ENCODE assay signal across 16 mouse cellular contexts in the genomic region with DNA sequence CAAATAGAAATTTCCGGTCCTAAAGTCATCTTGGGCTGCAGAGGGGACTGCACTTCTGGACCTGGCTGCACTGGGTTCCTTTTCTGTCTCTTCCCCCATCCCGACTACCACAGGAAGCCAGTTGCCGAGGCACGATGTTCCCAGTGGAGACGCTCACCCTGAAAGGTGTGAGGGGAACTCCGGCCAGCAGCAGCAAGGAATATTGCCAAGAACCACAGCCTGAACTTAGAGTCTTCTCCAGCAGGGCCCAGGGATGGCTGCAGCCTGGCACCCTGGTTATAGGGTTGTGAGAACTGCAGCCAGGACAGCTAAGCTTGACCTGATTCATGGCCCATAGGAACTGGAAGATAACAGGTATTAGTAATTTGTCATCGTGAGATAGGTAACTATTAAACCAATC.
DNase-seq lines count a peak whose midpoint lies in the region; ATAC-seq and TF ChIP-seq lines count a peak whose summit lies in the region.
"Had no signal": no experiment of that assay in that cellular context is flagged by ENCODE, and none has a peak within 500 bp of the region (broad histone marks: within the 10 kb centered on the region; RNA-seq: fewer than 3 reads in every experiment).

No protein-coding gene starts in this region.

- DNase-seq in kidney, adult 2 months, result peak; percentile 48
- no peak for DNase-seq in kidney, postnatal 10 days
- DNase-seq in lung, postnatal 10 days, result peak; percentile 47
- no peak for DNase-seq in lung, adult 18-20 months
- DNase-seq in heart, postnatal 14 days, result peak; percentile 35 to 37
- peak; percentile 7 for DNase-seq in skeletal muscle tissue, adult 2 months (ENCODE audit: low read depth, low spot score)
- DNase-seq: adrenal gland, adult 2 months; cerebellum, adult 8-10 months; kidney, adult 18-20 months; retina, postnatal 1 day; thymus, postnatal 36 days had no signal

- H3K36me3 ChIP-seq in kidney, adult 2 months (ENCODE audit: control insufficient read depth, insufficient read depth, low read length), result no peaks in the 10 kb centered on the region
- H3K36me3 ChIP-seq in hindbrain, embryonic 13.5 days, result 0 out of 2 replicates have a peak, but pooled peaks cover 3% of the 10 kb centered on the region

- H3K9ac ChIP-seq in hindbrain, embryonic 13.5 days, result no peak overlapping the region
- H3K9ac ChIP-seq: liver, embryonic 14.5 days had no signal

- 23% methylated on average over 7 of the region's 7 CpGs for WGBS in kidney, adult 2 months
- WGBS in hindbrain, embryonic 13.5 days, result 86% methylated on average over 7 of the region's 7 CpGs

- ATAC-seq in hindbrain, embryonic 13.5 days (ENCODE audit: low FRiP score), result no peak

- no peak for TF ChIP-seq POLR2A in kidney, adult 2 months (IDR thresholded peaks at IDR 0.05; ENCODE audit: low read depth, low read length)

- H3K4me3 ChIP-seq in kidney, adult 2 months (ENCODE audit: insufficient read depth, low read depth, low read length), result no peak overlapping the region
- H3K4me3 ChIP-seq in hindbrain, embryonic 13.5 days, result no peak overlapping the region
- H3K4me3 ChIP-seq: embryonic facial prominence, embryonic 10.5 days; midbrain, embryonic 10.5 days had no signal

- TF ChIP-seq CTCF in kidney, adult 2 months (conservative IDR thresholded peaks at IDR 0.05; ENCODE audit: insufficient read depth, insufficient read length, low read depth, low read length), result no peak

- no peaks in the 10 kb centered on the region for H3K27me3 ChIP-seq in kidney, adult 2 months (replicated peaks; ENCODE audit: control insufficient read depth, insufficient read depth, low read length)
- no peaks in the 10 kb centered on the region for H3K27me3 ChIP-seq in hindbrain, embryonic 13.5 days

- H3K9me3 ChIP-seq in hindbrain, embryonic 13.5 days, result no peaks in the 10 kb centered on the region
- H3K9me3 ChIP-seq: embryonic facial prominence, embryonic 10.5 days; midbrain, embryonic 10.5 days had no signal

- 0 out of 2 replicates have a peak, but pooled peaks cover 3% of the 10 kb centered on the region for H3K4me1 ChIP-seq in kidney, adult 2 months (ENCODE audit: control insufficient read depth, insufficient read depth, low read length)
- H3K4me1 ChIP-seq in hindbrain, embryonic 13.5 days (replicated peaks), result no peaks in the 10 kb centered on the region
- H3K4me1 ChIP-seq: midbrain, embryonic 10.5 days had no signal

- no peak overlapping the region for H3K27ac ChIP-seq in kidney, adult 2 months (ENCODE audit: insufficient read depth, low read depth, low read length)
- no peak overlapping the region for H3K27ac ChIP-seq in hindbrain, embryonic 13.5 days
- H3K27ac ChIP-seq: embryonic facial prominence, embryonic 10.5 days; liver, embryonic 14.5 days; macrophage; midbrain, embryonic 10.5 days had no signal

- intact Hi-C loops in heart, postnatal 14 days (cut with DNase I), result no loop called here

- H3K4me2 ChIP-seq in hindbrain, embryonic 13.5 days, result no peak overlapping the region

Comparison
In these comparisons a context has a peak if more than half of its experiments do, and no peak if none do; other contexts are left out.
1. DNase-seq: peak in kidney, adult 2 months (single experiment), lung, postnatal 10 days (single experiment), heart, postnatal 14 days (2 of 2) and skeletal muscle tissue, adult 2 months (single experiment); none in kidney, postnatal 10 days (single experiment) and lung, adult 18-20 months (0 of 2).